In genomic region chr9:86507437-86507836, GRCm38 (mm10) we compare ENCODE assay signal across 20 mouse cellular contexts. TPM values are rescaled to one million over a fixed set of nuclear protein-coding genes. Genes with fewer than 3 reads are reported as not detected.
DNase-seq lines count a peak whose midpoint lies in the region; ATAC-seq and TF ChIP-seq lines count a peak whose summit lies in the region.
"Had no signal": no experiment of that assay in that cellular context is flagged by ENCODE, and none has a peak within 500 bp of the region (broad histone marks: within the 10 kb centered on the region; RNA-seq: fewer than 3 reads in every experiment).

No protein-coding gene starts in this region.

- WGBS in liver, embryonic 13.5 days (ENCODE audit: insufficient replicate concordance): 21% methylated on average over 4 of the region's 4 CpGs
- WGBS in liver, postnatal 0 days (ENCODE audit: insufficient replicate concordance): 63% methylated on average over 4 of the region's 4 CpGs

- peak; percentile 13; the same call in 1 of the 2 replicates for TF ChIP-seq EP300 in liver, postnatal 0 days (IDR thresholded peaks at IDR 0.05; ENCODE audit: low read depth)

- no peak overlapping the region for H3K9ac ChIP-seq in liver, embryonic 13.5 days
- H3K9ac ChIP-seq in liver, postnatal 0 days (replicated peaks): no peak overlapping the region
- H3K9ac ChIP-seq: embryonic facial prominence, embryonic 13.5 days; forebrain, embryonic 12.5 days; heart, embryonic 12.5 days; hindbrain, embryonic 14.5 days had no signal

- peaks cover 10% of the 10 kb centered on the region for H3K36me3 ChIP-seq in liver, embryonic 13.5 days
- H3K36me3 ChIP-seq in liver, postnatal 0 days (replicated peaks; ENCODE audit: insufficient read depth, low read length): peaks cover 27% of the 10 kb centered on the region

- no peaks in the 10 kb centered on the region for H3K9me3 ChIP-seq in liver, embryonic 13.5 days (replicated peaks)
- H3K9me3 ChIP-seq in liver, postnatal 0 days (ENCODE audit: low read length): no peaks in the 10 kb centered on the region
- H3K9me3 ChIP-seq: embryonic facial prominence, embryonic 13.5 days; forebrain, embryonic 12.5 days; heart, embryonic 12.5 days; hindbrain, embryonic 10.5 days had no signal

- ATAC-seq in liver, embryonic 13.5 days (ENCODE audit: low read depth): peak; percentile 91
- ATAC-seq in liver, postnatal 0 days: no peak
- ATAC-seq: forebrain, embryonic 16.5 days had no signal

- no peak overlapping the region for H3K4me2 ChIP-seq in liver, embryonic 13.5 days
- no peak overlapping the region for H3K4me2 ChIP-seq in liver, postnatal 0 days (ENCODE audit: low read depth, low read length)
- H3K4me2 ChIP-seq: embryonic facial prominence, embryonic 13.5 days; forebrain, embryonic 12.5 days; heart, embryonic 12.5 days; hindbrain, embryonic 14.5 days had no signal

- no peak overlapping the region for H3K4me3 ChIP-seq in liver, embryonic 13.5 days (replicated peaks)
- no peak overlapping the region for H3K4me3 ChIP-seq in liver, postnatal 0 days (ENCODE audit: low read depth, low read length)
- H3K4me3 ChIP-seq: embryonic facial prominence, embryonic 13.5 days; forebrain, embryonic 12.5 days; heart, adult 2 months; heart, embryonic 12.5 days; hindbrain, embryonic 10.5 days had no signal

- DNase-seq in c-Kit-positive CD71-positive TER-119-positive erythroid progenitor cells, embryonic 14.5 days (ENCODE audit: low spot score): peak; percentile 46
- DNase-seq in liver, embryonic 13.5 days: peak; percentile 38
- no peak for DNase-seq in liver, postnatal 0 days
- DNase-seq in urinary bladder, postnatal 14 days (ENCODE audit: low spot score): no peak
- no peak for DNase-seq in urinary bladder, postnatal 10 days (ENCODE audit: low spot score)
- DNase-seq in right cerebral cortex, postnatal 25 days: no peak
- DNase-seq: adrenal gland, adult 8-10 months; adrenal gland, postnatal 36 days; cerebellum, adult 11-12 months; cerebellum, adult 9-10 months; cerebellum, postnatal 25 days; gastrocnemius, postnatal 14 days; heart, adult 2 months had no signal

- no peak overlapping the region for H3K27ac ChIP-seq in liver, embryonic 13.5 days
- no peak overlapping the region for H3K27ac ChIP-seq in liver, postnatal 0 days (ENCODE audit: low read depth)
- H3K27ac ChIP-seq: embryonic facial prominence, embryonic 13.5 days; forebrain, embryonic 12.5 days; heart, adult 2 months; hindbrain, embryonic 10.5 days; hindbrain, embryonic 14.5 days had no signal

- TF ChIP-seq CTCF in liver, postnatal 0 days (IDR thresholded peaks at IDR 0.05; ENCODE audit: low read depth): no peak

- peaks cover 13% of the 10 kb centered on the region for H3K4me1 ChIP-seq in liver, embryonic 13.5 days (replicated peaks)
- H3K4me1 ChIP-seq in liver, postnatal 0 days (ENCODE audit: insufficient read depth): no peaks in the 10 kb centered on the region
- H3K4me1 ChIP-seq: embryonic facial prominence, embryonic 13.5 days; forebrain, embryonic 12.5 days; heart, embryonic 12.5 days; hindbrain, embryonic 10.5 days had no signal

- H3K27me3 ChIP-seq in liver, embryonic 13.5 days: no peaks in the 10 kb centered on the region
- H3K27me3 ChIP-seq in liver, postnatal 0 days (ENCODE audit: insufficient read depth, low read length): no peaks in the 10 kb centered on the region
- H3K27me3 ChIP-seq: CH12.LX; embryonic facial prominence, embryonic 13.5 days; forebrain, embryonic 12.5 days; heart, embryonic 12.5 days had no signal

RNA-seq across cellular contexts. Expression of gene Dop1a, which starts 40.5 kb away (rescaled TPM):
- polyA plus RNA-seq in liver, embryonic 13.5 days (2015; fragmentation: Nextera tagmentation; extraction: Ambion mirVana): 4.1 TPM in 2 replicates
- 4.7 and 4.9 TPM in 2 replicates for polyA plus RNA-seq in liver, postnatal 0 days (2015; fragmentation: Nextera tagmentation; extraction: Ambion mirVana)

RNA-seq across cellular contexts. Expression of gene Ube2cbp, which starts 42.7 kb away (rescaled TPM):
- 3.7 and 4.0 TPM in 2 replicates for polyA plus RNA-seq in liver, embryonic 13.5 days (2015; fragmentation: Nextera tagmentation; extraction: Ambion mirVana)
- polyA plus RNA-seq in liver, postnatal 0 days (2015; fragmentation: Nextera tagmentation; extraction: Ambion mirVana): 2.5 and 3.2 TPM in 2 replicates

Comparison
In these comparisons a context has a peak if more than half of its experiments do, and no peak if none do; other contexts are left out.
1. DNase-seq: peak in c-Kit-positive CD71-positive TER-119-positive erythroid progenitor cells, embryonic 14.5 days (single experiment) and liver, embryonic 13.5 days (single experiment); none in liver, postnatal 0 days (single experiment), urinary bladder, postnatal 14 days (single experiment), urinary bladder, postnatal 10 days (single experiment) and right cerebral cortex, postnatal 25 days (single experiment).